Mouse (Mus musculus): Measurements from ENCODE around the gene Ptprr.

The Ptprr gene

DNA sequence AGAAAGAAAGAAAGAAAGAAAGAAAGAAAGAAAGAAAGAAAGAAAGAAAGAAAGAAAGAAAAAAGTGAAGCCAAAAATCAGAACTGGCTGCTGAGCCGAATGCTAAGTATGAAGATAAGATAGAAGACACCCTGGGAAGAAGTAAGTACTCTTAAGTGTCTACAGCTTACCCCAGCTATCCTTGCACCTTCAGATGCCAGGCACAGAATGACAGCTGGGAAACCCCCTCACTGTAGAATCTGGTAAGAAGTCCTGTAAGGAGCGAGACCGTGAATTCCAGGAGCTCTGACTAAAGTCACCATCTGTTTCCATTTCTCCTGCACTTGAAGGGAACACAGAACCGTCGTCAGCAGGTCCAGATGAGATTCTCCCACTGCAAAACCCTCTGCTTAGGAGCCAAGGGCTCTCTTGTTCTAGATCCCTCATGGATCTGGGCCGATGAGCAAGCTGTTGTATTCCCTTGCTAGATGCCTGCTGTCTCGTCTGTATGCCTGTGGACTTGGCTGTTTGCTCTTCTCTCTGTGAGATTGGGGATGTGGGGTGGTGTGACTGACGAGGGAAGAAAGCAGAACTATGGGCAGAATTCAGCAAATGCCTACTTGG, 273.2 kb downstream of the Ptprr start:
- in situ Hi-C loops (cut with MboI; ENCODE audit: low pct_unique_long_range_greater_than_20kb in 1 of 2, low sequenced_read_pairs in 2 of 2, unreplicated experiment in 1 of 2), result no loop called here

DNA sequence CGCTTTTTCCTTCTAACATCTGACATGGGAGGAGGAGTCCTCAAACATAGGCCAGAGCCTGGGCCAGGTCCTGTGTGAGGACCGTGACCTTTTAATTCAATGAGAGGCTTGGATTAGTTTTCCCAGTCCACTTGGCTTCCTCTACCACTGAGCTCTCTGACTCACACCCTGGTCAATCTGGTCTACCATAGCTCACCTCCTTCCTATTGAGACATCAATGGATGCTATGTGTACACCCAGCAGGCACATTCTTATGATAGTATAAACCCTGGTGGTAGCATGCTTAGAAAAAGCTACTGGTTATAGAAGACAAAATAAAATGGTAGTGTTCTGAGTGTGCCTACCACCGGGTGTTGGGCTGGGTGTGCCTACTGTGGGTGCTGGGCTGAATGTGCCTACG, 278.4 kb downstream of the Ptprr start:
- in situ Hi-C loops (cut with MboI; ENCODE audit: low pct_unique_long_range_greater_than_20kb in 1 of 2, low sequenced_read_pairs in 2 of 2, unreplicated experiment in 1 of 2), result no loop called here

DNA sequence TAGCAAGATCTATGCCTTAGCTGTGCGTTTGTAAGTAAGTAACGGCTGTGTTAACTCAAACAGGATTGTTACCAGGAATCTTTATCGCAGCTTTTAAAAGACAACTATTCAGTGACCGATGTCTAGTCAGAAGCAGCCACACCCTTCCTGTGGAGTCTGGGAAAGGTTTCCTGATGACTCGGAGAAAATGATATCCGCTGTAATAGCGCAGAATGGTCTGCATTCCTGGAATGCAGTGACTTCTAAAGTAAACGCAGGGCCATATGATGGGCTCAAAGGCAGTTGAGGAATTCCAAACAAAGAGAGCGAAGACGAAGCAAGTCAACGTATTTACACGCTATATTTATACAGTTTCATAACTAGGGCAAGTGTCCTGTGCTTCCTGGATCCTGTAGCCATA, 279.8 kb downstream of the Ptprr start:
- in situ Hi-C loops (cut with MboI; ENCODE audit: low pct_unique_long_range_greater_than_20kb in 1 of 2, low sequenced_read_pairs in 2 of 2, unreplicated experiment in 1 of 2), result no loop called here

DNA sequence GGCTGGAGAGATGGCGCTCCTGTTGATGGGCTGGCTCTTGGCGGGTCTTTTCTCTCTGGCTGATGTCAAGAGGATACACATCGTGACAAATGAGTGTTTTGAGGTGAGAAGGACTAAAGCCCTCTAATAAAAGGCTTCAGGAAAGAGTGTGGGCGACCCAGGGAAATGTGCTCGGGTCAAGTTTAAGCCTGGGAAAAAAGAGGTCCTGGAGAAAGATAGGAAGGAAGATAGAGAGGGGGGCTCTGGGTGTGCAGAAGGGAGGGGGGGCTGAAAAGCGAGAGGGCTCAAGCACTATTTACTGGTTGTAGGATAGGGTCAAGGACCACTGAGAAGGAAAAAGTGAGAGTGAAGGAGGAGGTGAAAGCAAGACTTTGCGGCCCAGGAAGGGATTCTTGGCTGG, 282.8 kb downstream of the Ptprr start:
- in situ Hi-C loops (cut with MboI; ENCODE audit: low pct_unique_long_range_greater_than_20kb in 1 of 2, low sequenced_read_pairs in 2 of 2, unreplicated experiment in 1 of 2), result no loop called here

DNA sequence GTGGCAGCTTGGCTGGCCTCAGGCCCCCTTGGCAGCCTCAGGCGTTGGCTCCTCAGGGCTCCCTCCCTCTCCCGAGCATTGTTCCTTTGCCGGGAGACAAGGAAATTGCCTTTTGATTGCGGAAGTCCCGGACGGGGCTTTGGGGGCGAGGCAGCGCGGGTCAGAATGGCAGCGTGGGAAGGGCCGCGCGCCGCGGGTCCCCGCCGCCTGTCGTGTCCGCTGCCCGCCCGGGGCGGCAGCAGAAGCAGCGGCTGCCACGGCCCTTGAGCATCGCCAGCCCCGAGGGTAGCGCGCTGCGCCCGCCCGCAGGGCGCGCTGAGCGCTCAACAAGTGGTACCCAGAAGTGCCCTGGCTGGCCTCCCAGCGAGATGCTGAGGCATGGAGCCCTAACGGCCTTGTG, 283.2 kb downstream of the Ptprr start:
- in situ Hi-C loops (cut with MboI; ENCODE audit: low pct_unique_long_range_greater_than_20kb in 1 of 2, low sequenced_read_pairs in 2 of 2, unreplicated experiment in 1 of 2), result no loop called here

DNA sequence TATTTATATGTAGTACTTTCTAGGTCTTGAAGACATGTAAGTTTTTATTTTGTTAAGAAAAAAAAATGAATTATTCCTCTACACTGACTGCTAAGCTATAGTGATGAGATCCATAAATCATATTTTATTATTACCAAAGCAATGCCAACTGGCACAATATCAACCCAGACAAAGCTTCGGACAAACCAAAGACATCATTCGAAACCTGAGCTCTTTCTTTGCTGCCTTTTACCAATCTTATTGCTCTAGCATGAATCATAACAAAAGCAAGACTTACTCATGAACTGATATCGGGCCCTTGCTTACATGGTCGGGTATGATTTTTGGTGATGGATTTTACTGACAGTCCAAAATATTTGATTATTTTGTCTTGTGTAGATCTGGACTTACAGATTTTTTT, 286.3 kb downstream of the Ptprr start:
- in situ Hi-C loops (cut with MboI; ENCODE audit: low pct_unique_long_range_greater_than_20kb in 1 of 2, low sequenced_read_pairs in 2 of 2, unreplicated experiment in 1 of 2), result no loop called here

DNA sequence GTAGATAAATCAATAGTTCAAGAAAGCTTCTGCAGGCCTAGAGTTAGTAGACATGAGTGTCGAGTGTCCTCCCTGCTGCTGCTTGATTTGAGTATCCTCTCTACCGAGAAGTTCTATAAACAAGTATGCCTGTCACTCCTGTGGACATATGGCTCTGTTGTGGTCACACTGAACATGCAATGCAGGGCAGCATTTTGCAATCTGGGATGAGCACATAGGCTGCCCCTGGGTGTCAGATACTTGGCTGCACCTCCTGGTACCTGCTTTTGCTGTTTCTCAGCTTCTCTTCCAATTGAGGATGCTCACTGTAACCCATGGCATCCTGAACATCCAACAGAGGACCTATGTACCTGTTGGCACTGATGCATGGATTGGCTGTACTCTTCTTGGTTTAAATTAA, 291.4 kb downstream of the Ptprr start:
- in situ Hi-C loops (cut with MboI; ENCODE audit: low pct_unique_long_range_greater_than_20kb in 1 of 2, low sequenced_read_pairs in 2 of 2, unreplicated experiment in 1 of 2), result no loop called here

DNA sequence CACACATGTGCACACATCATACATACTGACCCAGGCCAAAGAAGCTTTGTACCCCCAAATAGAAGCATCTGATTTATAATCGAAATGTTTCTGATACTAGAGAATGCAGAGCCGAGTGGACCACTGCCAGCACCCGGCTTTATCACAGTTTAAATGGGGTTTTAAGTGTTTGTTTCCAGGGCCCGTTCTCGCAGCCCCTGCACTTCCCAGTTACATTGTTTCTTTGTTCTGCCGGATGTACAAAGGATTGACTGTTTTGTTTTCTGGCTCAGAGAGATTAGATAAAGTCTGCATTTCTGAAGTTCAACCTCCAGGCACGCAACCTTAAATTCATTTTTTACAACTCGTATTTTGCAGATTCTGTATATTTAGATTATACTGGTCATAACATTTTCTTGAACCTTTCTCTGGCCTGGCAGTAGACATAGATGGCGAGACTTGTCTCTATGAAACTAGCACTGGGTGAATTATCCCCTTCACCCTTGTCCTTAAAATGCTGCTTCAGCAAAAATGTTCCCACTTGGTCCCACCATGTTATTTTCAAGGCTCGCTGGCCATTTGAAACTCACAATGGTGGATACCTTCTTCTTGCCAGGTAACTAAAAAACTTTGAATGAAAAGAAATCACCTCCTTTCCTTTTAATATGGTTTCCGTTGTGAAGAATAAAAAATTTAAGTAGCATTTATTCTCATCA, 292.6 kb downstream of the Ptprr start:
- in situ Hi-C loops (cut with MboI; ENCODE audit: low pct_unique_long_range_greater_than_20kb in 1 of 2, low sequenced_read_pairs in 2 of 2, unreplicated experiment in 1 of 2), result no loop called here

DNA sequence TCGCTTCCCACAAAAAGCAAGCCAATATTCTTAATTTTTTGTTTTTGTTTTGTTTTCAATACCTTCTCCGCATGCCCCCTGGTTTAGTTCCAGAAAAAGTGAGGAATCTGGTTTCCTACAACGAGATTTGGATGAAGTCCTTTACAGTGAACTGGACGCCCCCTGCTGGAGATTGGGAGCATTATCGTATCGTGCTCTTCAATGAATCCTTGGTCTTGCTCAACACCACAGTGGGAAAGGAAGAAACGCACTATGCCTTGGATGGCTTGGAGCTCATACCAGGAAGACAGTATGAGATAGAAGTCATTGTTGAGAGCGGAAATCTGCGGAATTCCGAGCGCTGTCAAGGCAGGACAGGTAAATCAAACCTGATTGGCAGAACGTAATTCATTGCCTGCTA, 301.2 kb downstream of the Ptprr start:
- in situ Hi-C loops (cut with MboI; ENCODE audit: low pct_unique_long_range_greater_than_20kb in 1 of 2, low sequenced_read_pairs in 2 of 2, unreplicated experiment in 1 of 2), result no loop called here
